Mouse (Mus musculus): ENCODE data around the gene Rnls. TPM values are rescaled to one million over a fixed set of nuclear protein-coding genes. Genes with fewer than 3 reads are reported as not detected.
"Not testable (repeated sequence)": the region's sequence is repeated elsewhere in the genome, so short reads cannot be mapped to it uniquely, and the experiment has no call there.

Gene Rnls
- polyA plus RNA-seq (2014; fragmentation: Nextera tagmentation; extraction: Ambion mirVana), result 6.9 and 7.4 TPM in 2 replicates

DNA sequence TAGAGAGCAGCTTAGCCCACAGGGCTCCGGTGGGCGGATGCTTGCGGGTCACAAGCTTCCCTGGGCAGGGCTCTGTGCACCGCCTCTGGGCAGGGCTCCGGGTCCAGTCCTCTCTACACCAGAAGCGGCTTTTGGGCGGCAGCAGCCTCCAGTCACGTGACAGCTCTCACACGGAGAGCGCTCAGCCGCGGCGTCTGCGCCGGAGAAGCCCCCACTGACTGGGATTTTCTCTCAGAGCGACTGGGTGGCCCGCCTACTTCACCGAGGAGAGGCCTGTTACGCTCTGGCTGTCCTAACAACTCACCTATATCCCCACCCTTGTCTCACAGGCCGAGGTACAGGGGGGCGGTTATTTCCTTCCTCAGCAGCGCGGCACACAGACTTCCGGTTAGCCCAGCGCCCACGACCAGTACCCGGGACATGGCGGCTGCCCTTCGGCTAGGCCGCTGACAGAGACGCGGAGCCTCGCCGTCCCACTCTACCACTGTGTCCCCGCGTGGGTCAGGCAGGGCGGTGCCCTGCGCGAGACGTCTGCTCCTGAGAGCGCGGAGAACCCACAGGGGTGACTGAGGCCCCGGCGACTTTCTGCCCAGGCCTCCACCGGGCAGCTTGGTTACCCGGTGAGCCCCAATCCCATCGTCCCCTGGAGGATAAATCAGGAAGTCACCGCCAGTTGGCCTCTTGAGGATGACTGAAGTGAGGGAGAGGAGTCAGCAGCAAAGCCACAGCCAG lies at the start of gene Rnls:
Gene Rnls (minus strand): TSS at position 645 of the 732 bp plus-strand sequence.
- Histone ChIP-seq H3K27ac (ENCODE audit: low read length) (peak within 1 kb of the TSS; percentile 78), H3K4me3 (ENCODE audit: low read depth, low read length) (peak within 1 kb of the TSS; percentile 58), H3K9ac (replicated peaks; ENCODE audit: low read depth, low read length) (peak within 1 kb of the TSS; percentile 73), H3K9me3 (ENCODE audit: control insufficient read depth, low read depth, low read length) (no peaks in the 10 kb centered on the region), H3K27me3 (ENCODE audit: control insufficient read depth, insufficient read depth, low read length) (no peaks in the 10 kb centered on the region), H3K4me2 (replicated peaks; ENCODE audit: low read depth, low read length) (peak within 1 kb of the TSS; percentile 68), H3K4me1 (ENCODE audit: control insufficient read depth, insufficient read depth, low read length) (no peaks in the 10 kb centered on the region), H3K36me3 (ENCODE audit: control insufficient read depth, insufficient read depth, low read length) (no peaks in the 10 kb centered on the region)
- 1% methylated on average over 46 of the region's 48 CpGs for WGBS
- peak; percentile 97 for ATAC-seq (ENCODE audit: insufficient number of reproducible peaks, insufficient read depth, low FRiP score, low read depth)

GRCm38 (mm10) chr19:33429457-33429856 lies 37.4 kb upstream of the Rnls start:
- no peak overlapping the region for H3K4me3 ChIP-seq (ENCODE audit: low read depth, low read length)
- 48% methylated on average over 2 of the region's 2 CpGs for WGBS

GRCm38 (mm10) chr19:33419368-33419767 lies 27.3 kb upstream of the Rnls start:
- H3K36me3 ChIP-seq (ENCODE audit: control insufficient read depth, insufficient read depth, low read length); ATAC-seq (ENCODE audit: insufficient number of reproducible peaks, insufficient read depth, low FRiP score, low read depth); H3K9me3 ChIP-seq (ENCODE audit: control insufficient read depth, low read depth, low read length); H3K4me2 ChIP-seq (replicated peaks; ENCODE audit: low read depth, low read length); H3K4me3 ChIP-seq (ENCODE audit: low read depth, low read length); H3K27ac ChIP-seq (ENCODE audit: low read length); H3K9ac ChIP-seq (replicated peaks; ENCODE audit: low read depth, low read length); H3K27me3 ChIP-seq (ENCODE audit: control insufficient read depth, insufficient read depth, low read length); H3K4me1 ChIP-seq (ENCODE audit: control insufficient read depth, insufficient read depth, low read length): not testable (repeated sequence)
- 74% methylated on average over 9 of the region's 9 CpGs for WGBS

More at GRCm38 (mm10) chr19:33429457-33429856, 37.4 kb upstream of the Rnls start:
- Histone ChIP-seq H3K36me3 (ENCODE audit: control insufficient read depth, insufficient read depth, low read length) (no peaks in the 10 kb centered on the region), H3K9me3 (ENCODE audit: control insufficient read depth, low read depth, low read length) (no peaks in the 10 kb centered on the region), H3K9ac (replicated peaks; ENCODE audit: low read depth, low read length) (no peak overlapping the region), H3K4me2 (replicated peaks; ENCODE audit: low read depth, low read length) (no peak overlapping the region), H3K4me1 (ENCODE audit: control insufficient read depth, insufficient read depth, low read length) (no peaks in the 10 kb centered on the region), H3K27me3 (ENCODE audit: control insufficient read depth, insufficient read depth, low read length) (no peaks in the 10 kb centered on the region), H3K27ac (ENCODE audit: low read length) (no peak overlapping the region)
- ATAC-seq (ENCODE audit: insufficient number of reproducible peaks, insufficient read depth, low FRiP score, low read depth), result no peak

DNA sequence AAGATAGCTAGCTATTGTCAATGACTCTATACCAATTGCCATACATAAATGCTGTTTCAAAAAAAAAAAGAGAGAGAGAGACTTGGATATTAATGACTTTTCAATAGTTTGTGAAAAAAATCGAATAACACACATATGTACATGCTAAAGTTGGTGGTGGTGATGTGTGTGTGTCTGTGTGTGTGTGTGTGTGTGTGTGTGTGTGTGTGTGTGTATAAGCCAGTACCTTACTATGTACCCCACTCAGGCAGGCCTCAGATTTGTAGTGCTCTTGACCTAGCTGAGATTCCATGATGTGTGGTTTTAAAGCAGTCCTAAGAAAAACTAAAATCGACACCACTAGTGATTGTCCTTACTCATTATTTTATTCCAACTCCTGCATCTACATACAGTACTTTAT lies 11.3 kb downstream of the Rnls start:
- Histone ChIP-seq H3K9ac (replicated peaks; ENCODE audit: low read depth, low read length) (no peak overlapping the region), H3K4me2 (replicated peaks; ENCODE audit: low read depth, low read length) (no peak overlapping the region), H3K9me3 (ENCODE audit: control insufficient read depth, low read depth, low read length) (no peaks in the 10 kb centered on the region), H3K4me1 (ENCODE audit: control insufficient read depth, insufficient read depth, low read length) (no peaks in the 10 kb centered on the region), H3K27ac (ENCODE audit: low read length) (no peak overlapping the region), H3K36me3 (ENCODE audit: control insufficient read depth, insufficient read depth, low read length) (no peaks in the 10 kb centered on the region), H3K27me3 (ENCODE audit: control insufficient read depth, insufficient read depth, low read length) (no peaks in the 10 kb centered on the region), H3K4me3 (ENCODE audit: low read depth, low read length) (no peak overlapping the region)
- 78% methylated on average over 2 of the region's 2 CpGs for WGBS
- ATAC-seq (ENCODE audit: insufficient number of reproducible peaks, insufficient read depth, low FRiP score, low read depth), result no peak

DNA sequence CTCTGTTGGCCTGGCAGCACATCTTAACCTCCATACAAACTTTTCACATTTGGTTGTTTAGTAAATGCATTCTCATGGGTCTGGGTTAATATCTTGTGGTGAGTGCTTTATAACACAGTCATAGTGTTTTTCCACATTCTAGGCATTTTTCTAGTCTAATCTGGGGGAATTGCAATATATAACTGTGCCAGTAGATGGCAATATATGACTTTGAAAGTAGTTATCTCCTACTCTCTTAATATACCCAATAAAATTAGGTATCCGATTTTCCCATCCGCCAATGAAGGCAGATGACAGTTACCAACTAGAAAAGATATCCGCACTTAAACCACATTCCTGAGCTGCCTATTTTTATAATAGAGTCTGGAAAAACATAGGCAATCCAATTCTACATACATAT lies 11.7 kb downstream of the Rnls start:
- H3K36me3 ChIP-seq (ENCODE audit: control insufficient read depth, insufficient read depth, low read length), result no peaks in the 10 kb centered on the region
- no peak overlapping the region for H3K4me3 ChIP-seq (ENCODE audit: low read depth, low read length)
- no peaks in the 10 kb centered on the region for H3K4me1 ChIP-seq (ENCODE audit: control insufficient read depth, insufficient read depth, low read length)
- H3K4me2 ChIP-seq (replicated peaks; ENCODE audit: low read depth, low read length), result no peak overlapping the region
- H3K9me3 ChIP-seq (ENCODE audit: control insufficient read depth, low read depth, low read length), result no peaks in the 10 kb centered on the region
- no peak overlapping the region for H3K27ac ChIP-seq (ENCODE audit: low read length)
- H3K27me3 ChIP-seq (ENCODE audit: control insufficient read depth, insufficient read depth, low read length), result no peaks in the 10 kb centered on the region
- WGBS, result 8% methylated on average over 3 of the region's 3 CpGs
- ATAC-seq (ENCODE audit: insufficient number of reproducible peaks, insufficient read depth, low FRiP score, low read depth), result no peak
- no peak overlapping the region for H3K9ac ChIP-seq (replicated peaks; ENCODE audit: low read depth, low read length)

GRCm38 (mm10) chr19:33368808-33369207 lies 23.3 kb downstream of the Rnls start:
- Histone ChIP-seq H3K27me3 (ENCODE audit: control insufficient read depth, insufficient read depth, low read length) (no peaks in the 10 kb centered on the region), H3K4me3 (ENCODE audit: low read depth, low read length) (no peak overlapping the region), H3K4me2 (replicated peaks; ENCODE audit: low read depth, low read length) (no peak overlapping the region), H3K36me3 (ENCODE audit: control insufficient read depth, insufficient read depth, low read length) (no peaks in the 10 kb centered on the region), H3K4me1 (ENCODE audit: control insufficient read depth, insufficient read depth, low read length) (no peaks in the 10 kb centered on the region), H3K27ac (ENCODE audit: low read length) (no peak overlapping the region), H3K9ac (replicated peaks; ENCODE audit: low read depth, low read length) (no peak overlapping the region), H3K9me3 (ENCODE audit: control insufficient read depth, low read depth, low read length) (no peaks in the 10 kb centered on the region)
- WGBS, result 71% methylated on average over 2 of the region's 2 CpGs
- no peak for ATAC-seq (ENCODE audit: insufficient number of reproducible peaks, insufficient read depth, low FRiP score, low read depth)

DNA sequence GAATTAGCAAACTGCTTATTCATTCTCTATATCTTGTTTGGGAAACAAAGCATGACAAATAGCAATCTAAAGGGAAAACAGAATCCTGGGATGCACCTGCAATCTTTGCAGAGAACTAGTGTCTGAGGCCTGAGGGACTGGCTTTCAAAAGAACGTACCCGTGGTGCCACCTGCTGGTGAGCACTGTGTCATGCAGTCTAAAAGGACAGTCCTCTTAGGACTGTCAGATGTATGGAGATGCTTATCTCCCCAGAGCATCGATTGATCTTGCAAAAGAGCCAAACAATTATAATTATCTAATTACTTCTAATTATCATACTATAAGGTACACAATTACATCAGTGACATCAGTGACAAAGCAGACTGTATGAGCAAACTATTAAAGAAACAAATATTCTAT lies 25.4 kb downstream of the Rnls start:
- no peaks in the 10 kb centered on the region for H3K27me3 ChIP-seq (ENCODE audit: control insufficient read depth, insufficient read depth, low read length)
- no peak overlapping the region for H3K4me3 ChIP-seq (ENCODE audit: low read depth, low read length)
- 0 out of 2 replicates have a peak, but pooled peaks have one; percentile 58 for ATAC-seq (ENCODE audit: insufficient number of reproducible peaks, insufficient read depth, low FRiP score, low read depth)
- H3K9ac ChIP-seq (replicated peaks; ENCODE audit: low read depth, low read length), result no peak overlapping the region
- no peaks in the 10 kb centered on the region for H3K4me1 ChIP-seq (ENCODE audit: control insufficient read depth, insufficient read depth, low read length)
- no peaks in the 10 kb centered on the region for H3K9me3 ChIP-seq (ENCODE audit: control insufficient read depth, low read depth, low read length)
- 8% methylated on average over 3 of the region's 3 CpGs for WGBS
- no peak overlapping the region for H3K27ac ChIP-seq (ENCODE audit: low read length)
- no peak overlapping the region for H3K4me2 ChIP-seq (replicated peaks; ENCODE audit: low read depth, low read length)
- no peaks in the 10 kb centered on the region for H3K36me3 ChIP-seq (ENCODE audit: control insufficient read depth, insufficient read depth, low read length)

- H3K4me3 ChIP-seq (ENCODE audit: low read depth, low read length), result no peak overlapping the region
- no peak overlapping the region for H3K27ac ChIP-seq (ENCODE audit: low read length)
- H3K9me3 ChIP-seq (ENCODE audit: control insufficient read depth, low read depth, low read length), result no peaks in the 10 kb centered on the region
- H3K36me3 ChIP-seq (ENCODE audit: control insufficient read depth, insufficient read depth, low read length), result no peaks in the 10 kb centered on the region
- H3K4me2 ChIP-seq (replicated peaks; ENCODE audit: low read depth, low read length), result no peak overlapping the region
- 42% methylated on average over 3 of the region's 3 CpGs for WGBS
- no peaks in the 10 kb centered on the region for H3K27me3 ChIP-seq (ENCODE audit: control insufficient read depth, insufficient read depth, low read length)
- no peak overlapping the region for H3K9ac ChIP-seq (replicated peaks; ENCODE audit: low read depth, low read length)
- no peaks in the 10 kb centered on the region for H3K4me1 ChIP-seq (ENCODE audit: control insufficient read depth, insufficient read depth, low read length)
- ATAC-seq (ENCODE audit: insufficient number of reproducible peaks, insufficient read depth, low FRiP score, low read depth), result no peak
Observed at GRCm38 (mm10) chr19:33357019-33357418, 35.1 kb downstream of the Rnls start.

DNA sequence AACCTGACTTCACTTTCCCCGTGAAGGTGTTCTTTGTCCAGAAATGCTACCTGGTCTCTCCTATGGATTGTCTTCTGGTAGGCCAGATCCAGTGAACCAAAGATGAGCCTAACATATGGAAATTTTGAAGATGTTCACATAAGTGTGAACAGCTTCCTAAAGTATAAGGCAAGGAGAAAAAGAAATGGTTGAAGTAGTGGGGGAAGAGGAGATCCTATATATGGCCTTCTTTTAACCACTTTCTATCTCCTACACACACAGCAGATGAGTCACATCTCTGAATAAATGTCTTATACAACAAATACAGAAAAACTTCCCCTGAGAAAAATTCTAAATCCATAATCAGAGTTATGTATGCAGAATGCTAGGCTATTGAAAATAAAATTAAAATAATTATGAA lies 52.0 kb downstream of the Rnls start:
- 93% methylated on average over 1 of the region's 1 CpGs for WGBS

More for the DNA sequence above, 52.0 kb downstream of the Rnls start:
- no peaks in the 10 kb centered on the region for H3K27me3 ChIP-seq (ENCODE audit: control insufficient read depth, insufficient read depth, low read length)
- no peak overlapping the region for H3K27ac ChIP-seq (ENCODE audit: low read length)
- no peak overlapping the region for H3K9ac ChIP-seq (replicated peaks; ENCODE audit: low read depth, low read length)
- H3K4me2 ChIP-seq (replicated peaks; ENCODE audit: low read depth, low read length), result no peak overlapping the region
- H3K4me1 ChIP-seq (ENCODE audit: control insufficient read depth, insufficient read depth, low read length), result no peaks in the 10 kb centered on the region
- H3K9me3 ChIP-seq (ENCODE audit: control insufficient read depth, low read depth, low read length), result no peaks in the 10 kb centered on the region
- no peak for ATAC-seq (ENCODE audit: insufficient number of reproducible peaks, insufficient read depth, low FRiP score, low read depth)
- no peaks in the 10 kb centered on the region for H3K36me3 ChIP-seq (ENCODE audit: control insufficient read depth, insufficient read depth, low read length)
- no peak overlapping the region for H3K4me3 ChIP-seq (ENCODE audit: low read depth, low read length)
